ENCODE assay signal across 18 mouse cellular contexts in genomic region chr9:24818511-24818910, GRCm38 (mm10).
A peak's percentile ranks its signal among the peaks of the same experiment; 100 is the strongest.
DNase-seq lines count a peak whose midpoint lies in the region; ATAC-seq lines count a peak whose summit lies in the region.
"Had no signal": no experiment of that assay in that cellular context is flagged by ENCODE, and none has a peak within 500 bp of the region (broad histone marks: within the 10 kb centered on the region; RNA-seq: fewer than 3 reads in every experiment).

No protein-coding gene starts in this region.

- peak; percentile 89 for DNase-seq in ES-CJ7 (ENCODE audit: low read depth, low spot score)
- peak; percentile 93 for DNase-seq in R1 (ENCODE audit: low read depth, low spot score)
- no peak for DNase-seq in spleen, postnatal 14 days (ENCODE audit: low spot score in 2 of 2)
- DNase-seq in lung, postnatal 4 days: no peak
- DNase-seq: adrenal gland, adult 8-10 months; adrenal gland, postnatal 14 days; adrenal gland, postnatal 36 days; cerebellum, adult 11 months; cerebellum, adult 18-20 months; cerebellum, adult 8-10 months; cerebellum, adult 9-11 months; cerebellum, postnatal 25 days; forebrain, postnatal 0 days had no signal

- no peak for ATAC-seq in cerebellum, adult (ENCODE audit: insufficient number of reproducible peaks, low FRiP score, low TSS enrichment)
- ATAC-seq: activated CD4-positive, CD25-positive, alpha-beta regulatory T cell, adult 4 months; forebrain, embryonic 13.5 days; forebrain, embryonic 15.5 days; forebrain, postnatal 0 days; Patski had no signal

Comparison
In these comparisons a context has a peak if more than half of its experiments do, and no peak if none do; other contexts are left out.
1. DNase-seq: peak in ES-CJ7 (single experiment) and R1 (single experiment); none in spleen, postnatal 14 days (0 of 2) and lung, postnatal 4 days (0 of 2).